Mouse (Mus musculus): ENCODE data around the gene Scaf1.

- TF ChIP-seq USF1 (IDR thresholded peaks at IDR 0.05; ENCODE audit: low read depth) (no peak), TCF12 (IDR thresholded peaks at IDR 0.05; ENCODE audit: insufficient read depth, poor library complexity, severe bottlenecking) (no peak), POLR2A (IDR thresholded peaks at IDR 0.05; ENCODE audit: insufficient read length, low read depth) (no peak), MAX (IDR thresholded peaks at IDR 0.05; ENCODE audit: low read depth) (no peak), REST (IDR thresholded peaks at IDR 0.05; ENCODE audit: insufficient read depth, insufficient read length) (no peak)
Measured at GRCm38 (mm10) chr7:45052862-45053116, 36.6 kb upstream of the Scaf1 start, which contains the start of gene Prr12.

Measured in myocyte (in vitro differentiated cells).